Mouse (Mus musculus) heart, embryonic 13.5 days (tissue): ENCODE results near the gene Arf3. TPM values are rescaled to one million over a fixed set of nuclear protein-coding genes. Genes with fewer than 3 reads are reported as not detected.

Source experiments
- ATAC-seq: fragments of 200-750 bp; cut with Nextera tagmentation; 2 replicates; pipeline ENCODE4 v1.8.0; 2017; ENCODE audit warnings: moderate TSS enrichment; ENCODE audit not compliant: insufficient number of reproducible peaks, low FRiP score, low TSS enrichment; ENCODE audit errors: extremely low read depth
- H3K27ac ChIP-seq: fragments of 300-500 bp; sonication (generic); replicated peaks from 2 replicates; pipeline ENCODE4 v1.5.1; 2015; ENCODE audit warnings: moderate library complexity, mild to moderate bottlenecking, inconsistent platforms
- H3K27me3 ChIP-seq: fragments of 300-500 bp; sonication (generic); replicated peaks from 2 replicates; pipeline ENCODE4 v1.6.1; 2015; ENCODE audit warnings: mild to moderate bottlenecking, inconsistent platforms
- H3K36me3 ChIP-seq: fragments of 300-500 bp; sonication (generic); 2 replicates; pipeline ENCODE4 v1.6.1; 2015; ENCODE audit warnings: mild to moderate bottlenecking, inconsistent platforms
- H3K4me1 ChIP-seq: fragments of 300-500 bp; sonication (generic); 2 replicates; pipeline ENCODE4 v1.6.1; 2015; ENCODE audit warnings: inconsistent platforms
- H3K4me2 ChIP-seq: fragments of 300-500 bp; sonication (generic); 2 replicates; pipeline ENCODE4 v1.6.1; 2015; ENCODE audit warnings: inconsistent platforms, mild to moderate bottlenecking, moderate library complexity
- H3K4me3 ChIP-seq: fragments of 300-500 bp; sonication (generic); 2 replicates; pipeline ENCODE4 v1.5.1; 2015; ENCODE audit warnings: moderate library complexity, mild to moderate bottlenecking, inconsistent platforms
- H3K9ac ChIP-seq: fragments of 300-500 bp; sonication (generic); 2 replicates; pipeline ENCODE4 v1.6.1; 2015; ENCODE audit warnings: inconsistent platforms, mild to moderate bottlenecking, moderate library complexity
- H3K9me3 ChIP-seq: fragments of 300-500 bp; sonication (generic); 2 replicates; pipeline ENCODE4 v1.6.1; 2016; ENCODE audit warnings: inconsistent platforms
- WGBS: fragments of 180-500 bp; shearing (Covaris S2); methylation state at CpG from one replicate; pipeline ENCODE4 v1.1.7; 2015; ENCODE audit warnings: mixed read lengths; 5-methylcytosine and 5-hydroxymethylcytosine counted together
- polyA plus RNA-seq: library from polyadenylated mRNA; unstranded; fragments of >200 nt; fragmentation: Nextera tagmentation; extraction: Ambion mirVana; gene quantifications from 2 replicates; pipeline ENCODE4 v1.2.1, GENCODE M21; 2015

Arf3 gene
- polyA plus RNA-seq, 1 experiment from 2014 or later = 31.2 TPM

GRCm38 (mm10) chr15:98732006-98732531 lies 30.9 kb downstream of the Arf3 start:
- H3K4me2 ChIP-seq = no peak overlapping the region
- whole genome bisulfite sequencing = 52% methylated on average over 8 of the region's 8 CpGs
- peaks cover 7% of the 10 kb centered on the region; the same call in 1 of the 2 replicates for H3K27me3 ChIP-seq
- H3K9ac ChIP-seq = no peak overlapping the region
- ATAC-seq = no peak
- peaks cover 14% of the 10 kb centered on the region for H3K36me3 ChIP-seq
- peaks cover 36% of the 10 kb centered on the region for H3K4me1 ChIP-seq
- no peaks in the 10 kb centered on the region for H3K9me3 ChIP-seq
- no peak overlapping the region for H3K4me3 ChIP-seq
- no peak overlapping the region for H3K27ac ChIP-seq

DNA sequence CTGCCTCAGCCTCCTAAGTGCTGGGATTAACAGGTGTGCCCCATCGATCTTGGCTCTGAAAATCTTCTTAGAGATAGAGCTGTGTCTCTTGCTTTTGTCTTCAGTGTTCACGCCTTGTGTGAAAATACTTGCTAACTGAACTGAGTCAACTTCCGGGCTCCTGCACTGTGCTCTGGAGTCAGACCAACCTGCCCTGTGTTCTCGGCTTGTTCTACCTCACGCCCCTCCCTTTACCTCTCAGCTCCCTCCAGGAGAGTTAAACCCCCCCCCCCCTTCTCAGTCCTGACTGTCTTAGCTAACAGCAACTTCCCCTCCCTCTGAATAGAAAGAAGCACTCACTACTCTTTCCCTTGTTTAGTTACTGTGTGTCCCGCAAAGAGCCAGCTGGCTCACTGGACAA lies 32.2 kb downstream of the Arf3 start:
- Histone ChIP-seq H3K36me3 (peaks cover 1% of the 10 kb centered on the region), H3K9me3 (no peaks in the 10 kb centered on the region), H3K4me3 (no peak overlapping the region), H3K9ac (no peak overlapping the region), H3K27me3 (peaks cover 19% of the 10 kb centered on the region; the same call in 1 of the 2 replicates), H3K27ac (no peak overlapping the region), H3K4me2 (no peak overlapping the region), H3K4me1 (peaks cover 42% of the 10 kb centered on the region)
- 69% methylated on average over 6 of the region's 6 CpGs for WGBS
- ATAC-seq = no peak

DNA sequence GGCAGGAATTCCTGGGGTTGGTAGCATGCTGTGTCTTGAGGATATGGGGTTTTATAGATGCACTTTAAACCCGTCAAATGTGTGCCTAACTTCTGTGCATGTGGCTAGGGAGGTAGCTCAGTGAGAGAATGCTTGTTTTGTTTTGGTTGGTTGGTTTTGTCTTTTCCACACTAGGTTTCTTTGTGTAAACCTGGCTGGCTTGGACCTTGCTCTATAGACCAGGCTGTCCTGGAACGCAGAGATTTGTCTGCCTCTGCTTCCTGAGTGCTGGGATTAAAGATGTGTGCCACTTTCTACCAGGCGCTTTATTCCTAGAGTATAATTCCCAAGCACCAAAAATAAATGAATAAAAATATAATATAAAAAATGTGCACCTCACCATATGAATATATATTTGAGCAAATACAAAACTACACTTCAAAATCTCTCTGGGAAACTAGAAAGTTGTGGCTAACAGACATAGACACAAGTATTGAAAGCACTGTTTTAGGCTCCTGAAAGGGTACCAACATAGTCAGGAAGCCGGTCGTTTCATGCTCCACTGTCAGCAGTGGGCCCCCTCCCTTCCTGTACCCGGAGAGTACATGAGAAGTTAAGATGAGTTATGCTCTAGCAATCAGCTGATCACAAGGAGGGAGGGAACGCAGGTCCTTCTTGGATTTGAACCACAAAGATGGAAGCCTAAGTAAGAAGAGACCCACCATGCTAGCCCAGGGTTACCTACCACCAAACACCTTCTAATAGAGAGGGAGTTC lies 33.0 kb downstream of the Arf3 start:
- no peak overlapping the region for H3K27ac ChIP-seq
- WGBS = 68% methylated on average over 7 of the region's 7 CpGs
- peaks cover 42% of the 10 kb centered on the region for H3K4me1 ChIP-seq
- ATAC-seq = no peak
- H3K4me2 ChIP-seq = no peak overlapping the region
- H3K9me3 ChIP-seq = no peaks in the 10 kb centered on the region
- no peak overlapping the region for H3K9ac ChIP-seq
- peaks cover 23% of the 10 kb centered on the region; the same call in 1 of the 2 replicates for H3K27me3 ChIP-seq
- H3K36me3 ChIP-seq = no peaks in the 10 kb centered on the region
- H3K4me3 ChIP-seq = no peak overlapping the region

DNA sequence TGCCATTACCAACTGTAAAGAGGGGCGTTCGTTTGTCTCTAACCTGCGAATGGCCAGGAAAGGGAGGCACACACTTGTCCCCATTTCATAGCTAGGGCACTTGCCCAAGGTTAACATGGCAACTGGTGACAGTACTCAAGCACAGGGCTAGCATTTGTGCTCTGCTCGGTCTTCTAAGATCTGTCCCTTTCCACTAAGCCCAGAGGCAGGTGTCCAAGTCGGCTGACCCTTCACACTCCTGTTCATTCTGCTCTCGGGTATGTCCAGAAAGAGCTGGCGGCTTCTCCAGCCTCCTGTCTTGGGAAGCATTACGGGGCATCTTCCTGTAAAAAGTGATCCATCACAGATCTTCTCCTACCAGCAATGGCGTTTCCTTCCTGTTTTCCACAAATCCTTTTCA lies 34.6 kb downstream of the Arf3 start:
- no peak for ATAC-seq
- Histone ChIP-seq H3K4me3 (peak overlapping the region; percentile 66), H3K9ac (peak overlapping the region; percentile 81; the same call in 1 of the 2 replicates), H3K4me2 (peak overlapping the region; percentile 94), H3K27ac (no peak overlapping the region), H3K4me1 (peaks cover 30% of the 10 kb centered on the region), H3K36me3 (no peaks in the 10 kb centered on the region), H3K27me3 (peaks cover 35% of the 10 kb centered on the region), H3K9me3 (no peaks in the 10 kb centered on the region)
- WGBS = 29% methylated on average over 9 of the region's 9 CpGs

GRCm38 (mm10) chr15:98727443-98728321 lies 35.3 kb downstream of the Arf3 start, which contains the start of gene Fkbp11:
Gene Fkbp11, minus strand, starts transcription at chr15:98728198.
- peak within 1 kb of the TSS; percentile 94 for H3K4me2 ChIP-seq
- H3K27ac ChIP-seq = no peak within 1 kb of the TSS
- H3K9ac ChIP-seq = peak within 1 kb of the TSS; percentile 81
- H3K9me3 ChIP-seq = no peaks in the 10 kb centered on the region
- peaks cover 42% of the 10 kb centered on the region for H3K27me3 ChIP-seq
- H3K36me3 ChIP-seq = no peaks in the 10 kb centered on the region
- peak within 1 kb of the TSS; percentile 66 for H3K4me3 ChIP-seq
- peaks cover 30% of the 10 kb centered on the region for H3K4me1 ChIP-seq
- ATAC-seq = peak; percentile 56
- WGBS = 1% methylated on average over 39 of the region's 39 CpGs

- H3K4me1 ChIP-seq = peaks cover 36% of the 10 kb centered on the region
- peak overlapping the region; percentile 66 for H3K4me3 ChIP-seq
- no peaks in the 10 kb centered on the region for H3K36me3 ChIP-seq
- H3K9ac ChIP-seq = peak overlapping the region; percentile 81
- ATAC-seq = no peak
- peak overlapping the region; percentile 94 for H3K4me2 ChIP-seq
- H3K9me3 ChIP-seq = no peaks in the 10 kb centered on the region
- H3K27me3 ChIP-seq = peaks cover 50% of the 10 kb centered on the region
- no peak overlapping the region for H3K27ac ChIP-seq
- WGBS = 46% methylated on average over 7 of the region's 7 CpGs
Measured at GRCm38 (mm10) chr15:98726746-98727145, 36.3 kb downstream of the Arf3 start.

GRCm38 (mm10) chr15:98726079-98726478 lies 36.9 kb downstream of the Arf3 start:
- whole genome bisulfite sequencing = 79% methylated on average over 4 of the region's 4 CpGs

DNA sequence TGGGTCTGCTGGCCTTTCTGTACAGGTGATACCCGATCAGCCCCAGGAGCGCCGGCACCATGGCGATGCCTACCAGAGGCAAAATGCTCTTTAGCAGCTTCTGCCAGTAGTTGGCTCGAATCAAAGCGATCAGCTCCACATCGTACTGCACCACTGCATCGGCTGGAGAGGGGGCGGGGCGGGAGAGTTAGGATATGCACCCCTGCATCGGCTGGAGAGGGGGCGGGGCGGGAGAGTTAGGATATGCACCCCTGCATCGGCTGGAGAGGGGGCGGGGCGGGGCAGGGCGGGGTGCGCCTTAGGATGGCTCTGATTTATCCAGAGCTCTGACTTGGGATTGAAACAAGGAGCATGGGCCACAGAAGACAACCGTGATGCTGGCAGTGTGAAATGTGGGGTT lies 38.6 kb downstream of the Arf3 start:
- Histone ChIP-seq H3K36me3 (no peaks in the 10 kb centered on the region), H3K4me1 (peaks cover 36% of the 10 kb centered on the region), H3K4me2 (peak overlapping the region; percentile 21; the same call in 1 of the 2 replicates), H3K9ac (no peak overlapping the region), H3K4me3 (no peak overlapping the region), H3K27ac (no peak overlapping the region), H3K9me3 (no peaks in the 10 kb centered on the region), H3K27me3 (peaks cover 64% of the 10 kb centered on the region)
- no peak for ATAC-seq
- WGBS = 27% methylated on average over 19 of the region's 19 CpGs

More at GRCm38 (mm10) chr15:98726079-98726478, 36.9 kb downstream of the Arf3 start:
- Histone ChIP-seq H3K9ac (no peak overlapping the region), H3K27me3 (peaks cover 56% of the 10 kb centered on the region), H3K27ac (no peak overlapping the region), H3K4me2 (no peak overlapping the region), H3K4me3 (no peak overlapping the region), H3K36me3 (no peaks in the 10 kb centered on the region), H3K9me3 (no peaks in the 10 kb centered on the region), H3K4me1 (peaks cover 36% of the 10 kb centered on the region)
- ATAC-seq = no peak

- Histone ChIP-seq H3K4me3 (no peak overlapping the region), H3K36me3 (no peaks in the 10 kb centered on the region)
Measured at GRCm38 (mm10) chr15:98722854-98723253, 40.2 kb downstream of the Arf3 start.

DNA sequence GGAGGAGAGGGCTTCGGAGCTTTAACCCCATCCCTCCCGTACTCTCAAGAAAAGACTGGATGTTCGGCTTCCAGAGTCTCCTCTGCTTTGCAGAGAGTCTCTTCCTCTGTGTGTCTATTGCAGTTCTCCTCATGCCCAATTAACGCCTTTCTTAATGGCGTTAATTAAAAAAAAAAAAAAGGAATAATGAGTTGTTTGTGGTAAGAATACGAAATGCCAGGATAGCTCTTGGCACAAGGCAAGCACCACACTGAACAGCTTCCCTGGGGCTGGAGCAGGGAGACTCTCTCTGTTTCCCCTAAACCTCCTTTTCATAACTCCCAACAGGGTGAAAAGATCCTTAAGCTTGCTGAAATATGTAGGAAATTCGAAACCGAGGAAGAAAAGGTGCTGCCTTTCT lies 40.8 kb downstream of the Arf3 start:
- no peak overlapping the region for H3K9ac ChIP-seq
- H3K4me2 ChIP-seq = no peak overlapping the region
- H3K4me3 ChIP-seq = no peak overlapping the region
- no peaks in the 10 kb centered on the region for H3K36me3 ChIP-seq
- ATAC-seq = no peak
- H3K9me3 ChIP-seq = no peaks in the 10 kb centered on the region
- 69% methylated on average over 8 of the region's 8 CpGs for WGBS
- H3K27me3 ChIP-seq = peaks cover 69% of the 10 kb centered on the region
- no peak overlapping the region for H3K27ac ChIP-seq
- peaks cover 24% of the 10 kb centered on the region for H3K4me1 ChIP-seq

More at GRCm38 (mm10) chr15:98722854-98723253, 40.2 kb downstream of the Arf3 start:
- Histone ChIP-seq H3K4me1 (peaks cover 29% of the 10 kb centered on the region), H3K9me3 (no peaks in the 10 kb centered on the region), H3K27me3 (peaks cover 64% of the 10 kb centered on the region), H3K9ac (no peak overlapping the region), H3K4me2 (peak overlapping the region; percentile 24), H3K27ac (no peak overlapping the region)
- WGBS = 47% methylated on average over 14 of the region's 14 CpGs
- ATAC-seq = no peak

DNA sequence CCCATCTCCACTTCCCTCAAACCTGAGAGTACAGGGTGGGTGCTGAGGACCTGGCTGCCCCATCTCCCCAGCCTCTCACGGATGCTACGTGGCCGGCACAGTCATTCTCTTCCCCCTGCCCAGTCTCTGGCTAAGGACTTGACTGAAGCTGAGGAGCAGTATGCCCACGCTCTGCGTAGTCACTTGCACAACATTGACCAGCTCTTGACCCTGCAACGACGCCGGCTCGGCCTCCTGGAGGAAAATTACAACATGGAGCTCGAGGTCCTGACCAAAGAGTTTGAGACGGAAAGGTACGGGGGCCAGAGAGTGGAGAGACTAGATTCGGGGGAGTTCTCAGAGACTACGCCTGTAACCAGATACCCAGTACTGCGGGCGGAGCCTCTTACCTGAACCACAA lies 45.7 kb downstream of the Arf3 start:
- 56% methylated on average over 16 of the region's 16 CpGs for WGBS
- Histone ChIP-seq H3K4me2 (no peak overlapping the region), H3K4me1 (peaks cover 9% of the 10 kb centered on the region), H3K9ac (no peak overlapping the region), H3K4me3 (no peak overlapping the region), H3K27me3 (peaks cover 35% of the 10 kb centered on the region), H3K9me3 (no peaks in the 10 kb centered on the region), H3K27ac (no peak overlapping the region), H3K36me3 (no peaks in the 10 kb centered on the region)
- no peak for ATAC-seq
